ENCODE assay signal across 16 mouse cellular contexts in the genomic region with DNA sequence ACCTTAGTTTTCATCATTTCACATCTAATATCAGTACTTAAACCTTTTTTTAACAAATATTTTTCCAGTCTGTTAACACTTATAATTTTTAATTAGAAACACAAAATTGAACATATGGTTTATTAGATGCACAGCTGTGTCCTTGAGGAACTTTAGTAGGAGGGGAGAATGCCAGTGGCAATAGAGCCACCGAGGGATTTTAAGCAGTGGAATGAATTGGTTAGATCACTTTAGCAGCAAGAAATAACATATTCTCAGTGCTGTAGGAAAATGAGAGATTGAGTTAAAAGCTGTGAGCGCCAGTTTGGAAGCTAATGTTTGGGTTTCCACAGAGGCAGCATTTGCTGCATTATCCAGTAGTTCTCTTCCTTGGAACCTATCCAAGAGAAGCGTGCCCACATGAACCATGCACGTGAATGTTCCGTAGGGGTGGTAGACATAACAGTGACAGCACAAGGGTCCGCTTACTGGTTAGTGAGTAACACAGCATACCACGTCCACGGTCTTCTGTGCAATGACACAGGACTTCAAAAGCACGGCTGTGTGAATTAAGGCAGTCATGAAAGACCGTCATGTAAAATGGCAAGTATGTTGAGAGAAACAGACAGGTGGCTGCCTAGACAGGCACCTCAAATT.
A peak's percentile ranks its signal among the peaks of the same experiment; 100 is the strongest.
DNase-seq lines count a peak whose midpoint lies in the region; ATAC-seq and TF ChIP-seq lines count a peak whose summit lies in the region.
"Had no signal": no experiment of that assay in that cellular context is flagged by ENCODE, and none has a peak within 500 bp of the region (broad histone marks: within the 10 kb centered on the region; RNA-seq: fewer than 3 reads in every experiment).

No protein-coding gene starts in this region.

- DNase-seq in hindbrain, embryonic 11.5 days (ENCODE audit: low spot score) = no peak
- peak; percentile 15 for DNase-seq in midbrain, postnatal 0 days (ENCODE audit: low spot score)
- peak; percentile 14 to 55 for DNase-seq in frontal cortex, postnatal 36 days (ENCODE audit: low spot score in 2 of 2)
- no peak for DNase-seq in heart, postnatal 36 days
- DNase-seq: cerebellum, adult 18-20 months; kidney, adult 18-20 months; kidney, postnatal 36 days; lung, embryonic 14.5 days had no signal

- H3K4me1 ChIP-seq in hindbrain, embryonic 13.5 days (replicated peaks) = 0 out of 2 replicates have a peak, but pooled peaks cover 3% of the 10 kb centered on the region
- H3K4me1 ChIP-seq in hindbrain, embryonic 11.5 days (replicated peaks; ENCODE audit: control insufficient read depth, insufficient read depth, low read length) = no peaks in the 10 kb centered on the region
- no peaks in the 10 kb centered on the region for H3K4me1 ChIP-seq in midbrain, postnatal 0 days (ENCODE audit: insufficient read depth, low read length)
- H3K4me1 ChIP-seq in midbrain, embryonic 13.5 days (replicated peaks) = no peaks in the 10 kb centered on the region
- no peaks in the 10 kb centered on the region for H3K4me1 ChIP-seq in neural tube, embryonic 15.5 days
- H3K4me1 ChIP-seq: embryonic facial prominence, embryonic 13.5 days; heart, embryonic 13.5 days; midbrain, embryonic 15.5 days had no signal

- H3K27ac ChIP-seq in hindbrain, embryonic 13.5 days = peak overlapping the region; percentile 60
- no peak overlapping the region for H3K27ac ChIP-seq in hindbrain, embryonic 11.5 days (ENCODE audit: low read depth, low read length)
- no peak overlapping the region for H3K27ac ChIP-seq in midbrain, postnatal 0 days (ENCODE audit: low read depth, low read length)
- no peak overlapping the region for H3K27ac ChIP-seq in midbrain, embryonic 13.5 days
- H3K27ac ChIP-seq in neural tube, embryonic 15.5 days (replicated peaks) = 0 out of 2 replicates have a peak overlapping the region, but pooled peaks have one; percentile 25
- H3K27ac ChIP-seq: embryonic facial prominence, embryonic 13.5 days; heart, embryonic 13.5 days; macrophage; midbrain, embryonic 15.5 days had no signal

- no peak overlapping the region for H3K9ac ChIP-seq in hindbrain, embryonic 13.5 days
- H3K9ac ChIP-seq in hindbrain, embryonic 11.5 days (ENCODE audit: low read depth, low read length) = no peak overlapping the region
- no peak overlapping the region for H3K9ac ChIP-seq in midbrain, postnatal 0 days (replicated peaks; ENCODE audit: low read length, poor library complexity, severe bottlenecking)
- no peak overlapping the region for H3K9ac ChIP-seq in midbrain, embryonic 13.5 days (replicated peaks)
- H3K9ac ChIP-seq in neural tube, embryonic 15.5 days (replicated peaks) = no peak overlapping the region
- H3K9ac ChIP-seq: embryonic facial prominence, embryonic 13.5 days; heart, embryonic 13.5 days; lung, embryonic 14.5 days; midbrain, embryonic 15.5 days had no signal

- no peak overlapping the region for H3K4me3 ChIP-seq in hindbrain, embryonic 13.5 days
- H3K4me3 ChIP-seq in hindbrain, embryonic 11.5 days (ENCODE audit: low read depth, low read length) = no peak overlapping the region
- no peak overlapping the region for H3K4me3 ChIP-seq in midbrain, postnatal 0 days (ENCODE audit: low read depth, low read length)
- no peak overlapping the region for H3K4me3 ChIP-seq in midbrain, embryonic 13.5 days (replicated peaks)
- no peak overlapping the region for H3K4me3 ChIP-seq in neural tube, embryonic 15.5 days (replicated peaks)
- H3K4me3 ChIP-seq: embryonic facial prominence, embryonic 13.5 days; heart, embryonic 13.5 days; midbrain, embryonic 15.5 days had no signal

- no peaks in the 10 kb centered on the region for H3K27me3 ChIP-seq in hindbrain, embryonic 13.5 days
- no peaks in the 10 kb centered on the region for H3K27me3 ChIP-seq in hindbrain, embryonic 11.5 days (ENCODE audit: control insufficient read depth, insufficient read depth, low read length)
- H3K27me3 ChIP-seq in midbrain, postnatal 0 days (ENCODE audit: insufficient read depth, low read length) = no peaks in the 10 kb centered on the region
- H3K27me3 ChIP-seq in midbrain, embryonic 13.5 days = no peaks in the 10 kb centered on the region
- H3K27me3 ChIP-seq in neural tube, embryonic 15.5 days (replicated peaks) = no peaks in the 10 kb centered on the region
- H3K27me3 ChIP-seq: embryonic facial prominence, embryonic 13.5 days; heart, embryonic 13.5 days; midbrain, embryonic 15.5 days had no signal

- no peak for TF ChIP-seq CTCF in midbrain, postnatal 0 days (IDR thresholded peaks at IDR 0.05)

- no peaks in the 10 kb centered on the region for H3K9me3 ChIP-seq in hindbrain, embryonic 13.5 days
- H3K9me3 ChIP-seq in hindbrain, embryonic 11.5 days (ENCODE audit: control insufficient read depth, low read length) = no peaks in the 10 kb centered on the region
- H3K9me3 ChIP-seq in midbrain, postnatal 0 days (ENCODE audit: low read length) = no peaks in the 10 kb centered on the region
- H3K9me3 ChIP-seq in midbrain, embryonic 13.5 days = no peaks in the 10 kb centered on the region
- H3K9me3 ChIP-seq in neural tube, embryonic 15.5 days (replicated peaks) = no peaks in the 10 kb centered on the region
- H3K9me3 ChIP-seq: embryonic facial prominence, embryonic 13.5 days; G1E; heart, embryonic 13.5 days; midbrain, embryonic 15.5 days had no signal

- ATAC-seq in hindbrain, embryonic 13.5 days (ENCODE audit: low FRiP score) = 0 out of 2 replicates have a peak, but pooled peaks have one; percentile 59
- no peak for ATAC-seq in hindbrain, embryonic 11.5 days (ENCODE audit: low FRiP score)
- ATAC-seq in midbrain, postnatal 0 days (ENCODE audit: low FRiP score) = no peak
- ATAC-seq in midbrain, embryonic 13.5 days = no peak
- ATAC-seq in neural tube, embryonic 15.5 days (ENCODE audit: low FRiP score) = peak; percentile 60; the same call in 1 of the 2 replicates
- ATAC-seq: midbrain, embryonic 15.5 days had no signal

- H3K36me3 ChIP-seq in hindbrain, embryonic 13.5 days = peaks cover 19% of the 10 kb centered on the region
- 0 out of 2 replicates have a peak, but pooled peaks cover 3% of the 10 kb centered on the region for H3K36me3 ChIP-seq in hindbrain, embryonic 11.5 days (ENCODE audit: control insufficient read depth, insufficient read depth, low read length)
- H3K36me3 ChIP-seq in midbrain, postnatal 0 days (ENCODE audit: insufficient read depth, low read length) = peaks cover 2% of the 10 kb centered on the region; the same call in 1 of the 2 replicates
- peaks cover 27% of the 10 kb centered on the region for H3K36me3 ChIP-seq in midbrain, embryonic 13.5 days
- peaks cover 12% of the 10 kb centered on the region; the same call in 1 of the 2 replicates for H3K36me3 ChIP-seq in neural tube, embryonic 15.5 days

- 82% methylated on average over 10 of the region's 10 CpGs for WGBS in hindbrain, embryonic 13.5 days
- 95% methylated on average over 10 of the region's 10 CpGs for WGBS in hindbrain, embryonic 11.5 days
- 74% methylated on average over 10 of the region's 10 CpGs for WGBS in midbrain, postnatal 0 days
- 90% methylated on average over 10 of the region's 10 CpGs for WGBS in midbrain, embryonic 13.5 days
- WGBS in neural tube, embryonic 15.5 days = 63% methylated on average over 10 of the region's 10 CpGs

- intact Hi-C loops in heart, postnatal 36 days (cut with DNase I) = no loop called here

- H3K4me2 ChIP-seq in hindbrain, embryonic 13.5 days = no peak overlapping the region
- no peak overlapping the region for H3K4me2 ChIP-seq in hindbrain, embryonic 11.5 days (replicated peaks; ENCODE audit: low read depth, low read length)
- H3K4me2 ChIP-seq in midbrain, postnatal 0 days (ENCODE audit: low read depth, low read length, poor library complexity, severe bottlenecking) = no peak overlapping the region
- H3K4me2 ChIP-seq in midbrain, embryonic 13.5 days (replicated peaks) = no peak overlapping the region
- no peak overlapping the region for H3K4me2 ChIP-seq in neural tube, embryonic 15.5 days
- H3K4me2 ChIP-seq: embryonic facial prominence, embryonic 13.5 days; heart, embryonic 13.5 days; lung, embryonic 14.5 days; midbrain, embryonic 15.5 days had no signal

Comparison
In these comparisons a context has a peak if more than half of its experiments do, and no peak if none do; other contexts are left out.
1. ATAC-seq: peak in hindbrain, embryonic 13.5 days (single experiment) and neural tube, embryonic 15.5 days (single experiment); none in hindbrain, embryonic 11.5 days (single experiment), midbrain, postnatal 0 days (single experiment) and midbrain, embryonic 13.5 days (single experiment).
2. H3K27ac ChIP-seq: peak in hindbrain, embryonic 13.5 days (single experiment) and neural tube, embryonic 15.5 days (single experiment); none in hindbrain, embryonic 11.5 days (single experiment), midbrain, postnatal 0 days (single experiment) and midbrain, embryonic 13.5 days (single experiment).
3. DNase-seq: peak in midbrain, postnatal 0 days (single experiment) and frontal cortex, postnatal 36 days (2 of 2); none in hindbrain, embryonic 11.5 days (single experiment) and heart, postnatal 36 days (0 of 2).